ENCODE assay signal across 1 mouse cellular context in the genomic region with DNA sequence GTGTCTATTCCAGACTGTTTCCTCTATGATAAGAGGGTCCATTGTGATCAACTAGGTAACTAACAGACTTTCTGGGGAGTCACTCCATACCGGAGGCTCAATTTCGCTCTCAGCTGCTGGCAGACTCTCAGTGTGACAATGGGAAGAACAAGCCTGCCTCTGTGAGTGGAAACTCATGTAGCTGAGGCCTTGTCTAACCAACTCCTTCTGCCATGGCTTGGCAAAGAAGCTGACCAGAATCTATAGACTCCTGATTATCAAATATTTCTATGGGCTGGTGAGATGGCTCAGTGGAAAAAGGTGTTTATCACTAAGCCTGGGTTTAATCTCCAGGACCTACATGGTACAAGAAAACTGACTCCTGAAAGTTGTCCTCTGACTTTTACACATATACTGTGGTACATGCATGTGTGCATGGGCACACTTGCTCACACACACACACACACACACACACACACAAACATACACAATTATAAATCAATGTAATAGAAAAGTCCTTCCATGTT.
TF ChIP-seq lines count a peak whose summit lies in the region.

No protein-coding gene starts in this region.

TF ChIP-seq in MEL, 35 proteins besides CTCF, POLR2A, EP300 and RAD21:
- TF ChIP-seq TCF12 (IDR thresholded peaks at IDR 0.05; ENCODE audit: low read depth, low read length) (no peak), CHD1 (IDR thresholded peaks at IDR 0.05; ENCODE audit: low read depth, low read length) (no peak), KAT2A (conservative IDR thresholded peaks at IDR 0.05; ENCODE audit: low read depth, low read length) (no peak), GABPA (IDR thresholded peaks at IDR 0.05; ENCODE audit: low read depth, low read length) (no peak), POLR2AphosphoS5 (IDR thresholded peaks at IDR 0.05; ENCODE audit: borderline replicate concordance, low read depth, low read length) (no peak), MXI1 (IDR thresholded peaks at IDR 0.05; ENCODE audit: low read depth, low read length) (no peak), JUND (IDR thresholded peaks at IDR 0.05; ENCODE audit: low read depth, low read length) (no peak), MYC (IDR thresholded peaks at IDR 0.05; ENCODE audit: low read depth, low read length) (no peak), GATA1 (IDR thresholded peaks at IDR 0.05; ENCODE audit: low read depth, low read length) (no peak)
